Mouse (Mus musculus) heart, embryonic 11.5 days (tissue): ENCODE data around the gene Shc2. TPM values are rescaled to one million over a fixed set of nuclear protein-coding genes. Genes with fewer than 3 reads are reported as not detected.

ENCODE experiments used
- ATAC-seq: fragments of 200-750 bp; cut with Nextera tagmentation; replicated peaks from 2 replicates; pipeline ENCODE4 v1.8.0; 2017; ENCODE audit warnings: moderate library complexity; ENCODE audit not compliant: insufficient number of reproducible peaks, low FRiP score, low TSS enrichment
- H3K27ac ChIP-seq: fragments of 300-500 bp; sonication (generic); 2 replicates; pipeline ENCODE4 v1.5.1; 2014; ENCODE audit warnings: mild to moderate bottlenecking, low read depth, low read length
- H3K27me3 ChIP-seq: fragments of 300-500 bp; sonication (generic); 2 replicates; pipeline ENCODE4 v1.6.1; 2014; ENCODE audit warnings: mild to moderate bottlenecking, low read length, mixed read lengths; ENCODE audit not compliant: control insufficient read depth, insufficient read depth
- H3K36me3 ChIP-seq: fragments of 300-500 bp; sonication (generic); 2 replicates; pipeline ENCODE4 v1.6.1; 2014; ENCODE audit warnings: mild to moderate bottlenecking, low read length, moderate library complexity, mixed read lengths; ENCODE audit not compliant: control insufficient read depth, insufficient read depth
- H3K4me1 ChIP-seq: fragments of 300-500 bp; sonication (generic); 2 replicates; pipeline ENCODE4 v1.6.1; 2014; ENCODE audit warnings: low read length; ENCODE audit not compliant: control insufficient read depth, insufficient read depth
- H3K4me2 ChIP-seq: fragments of 300-500 bp; sonication (generic); 2 replicates; pipeline ENCODE4 v1.6.1; 2014; ENCODE audit warnings: mild to moderate bottlenecking, moderate library complexity
- H3K4me3 ChIP-seq: fragments of 300-500 bp; sonication (generic); 2 replicates; pipeline ENCODE4 v1.5.1; 2014; ENCODE audit warnings: low read depth, low read length
- H3K9ac ChIP-seq: fragments of 300-500 bp; sonication (generic); 2 replicates; pipeline ENCODE4 v1.6.1; 2014; ENCODE audit warnings: mild to moderate bottlenecking, low read depth, low read length, moderate library complexity
- H3K9me3 ChIP-seq: fragments of 300-500 bp; sonication (generic); replicated peaks from 2 replicates; pipeline ENCODE4 v1.6.1; 2016; ENCODE audit warnings: low read length; ENCODE audit not compliant: control insufficient read depth
- WGBS: fragments of 180-500 bp; shearing (Covaris S2); extraction: QIAGEN DNeasy Blood & Tissue Kit; methylation state at CpG from one replicate; pipeline ENCODE4 v1.1.7; 2014; ENCODE audit not compliant: insufficient replicate concordance; 5-methylcytosine and 5-hydroxymethylcytosine counted together
- polyA plus RNA-seq: library from polyadenylated mRNA; unstranded; fragments of >200 nt; fragmentation: Nextera tagmentation; extraction: Ambion mirVana; gene quantifications from 2 replicates; pipeline ENCODE4 v1.2.1, GENCODE M21; 2014

The Shc2 gene
- polyA plus RNA-seq, 1 experiment from 2014 or later: 1.3 TPM

GRCm38 (mm10) chr10:79575754-79576153, 62.0 kb downstream of the Shc2 start:
- Histone ChIP-seq H3K4me2 (no peak overlapping the region), H3K9ac (no peak overlapping the region), H3K4me3 (no peak overlapping the region), H3K4me1 (no peaks in the 10 kb centered on the region), H3K36me3 (no peaks in the 10 kb centered on the region), H3K27ac (no peak overlapping the region), H3K9me3 (no peaks in the 10 kb centered on the region), H3K27me3 (peaks cover 6% of the 10 kb centered on the region; the same call in 1 of the 2 replicates)
- 80% methylated on average over 6 of the region's 6 CpGs for WGBS
- ATAC-seq: no peak

- Histone ChIP-seq H3K4me3 (no peak overlapping the region), H3K27me3 (peaks cover 6% of the 10 kb centered on the region; the same call in 1 of the 2 replicates), H3K9me3 (no peaks in the 10 kb centered on the region), H3K27ac (no peak overlapping the region), H3K4me1 (no peaks in the 10 kb centered on the region), H3K36me3 (no peaks in the 10 kb centered on the region), H3K4me2 (no peak overlapping the region), H3K9ac (no peak overlapping the region)
- no peak for ATAC-seq
- 88% methylated on average over 6 of the region's 6 CpGs for WGBS
Measured at GRCm38 (mm10) chr10:79574796-79575195, 62.9 kb downstream of the Shc2 start.

- H3K4me2 ChIP-seq: no peak overlapping the region
- no peak overlapping the region for H3K9ac ChIP-seq
- H3K4me1 ChIP-seq: no peaks in the 10 kb centered on the region
- H3K9me3 ChIP-seq: no peaks in the 10 kb centered on the region
- no peak overlapping the region for H3K27ac ChIP-seq
- no peaks in the 10 kb centered on the region for H3K36me3 ChIP-seq
- ATAC-seq: no peak
- WGBS: 74% methylated on average over 8 of the region's 8 CpGs
- no peak overlapping the region for H3K4me3 ChIP-seq
- peaks cover 6% of the 10 kb centered on the region; the same call in 1 of the 2 replicates for H3K27me3 ChIP-seq
Measured at GRCm38 (mm10) chr10:79574350-79574749, 63.4 kb downstream of the Shc2 start.

GRCm38 (mm10) chr10:79573611-79574010, 64.1 kb downstream of the Shc2 start:
- no peak for ATAC-seq
- H3K9ac ChIP-seq: no peak overlapping the region
- no peaks in the 10 kb centered on the region for H3K9me3 ChIP-seq
- no peaks in the 10 kb centered on the region for H3K4me1 ChIP-seq
- no peak overlapping the region for H3K4me3 ChIP-seq
- 0 out of 2 replicates have a peak, but pooled peaks cover 1% of the 10 kb centered on the region for H3K27me3 ChIP-seq
- H3K4me2 ChIP-seq: no peak overlapping the region
- no peaks in the 10 kb centered on the region for H3K36me3 ChIP-seq
- 80% methylated on average over 6 of the region's 6 CpGs for WGBS
- no peak overlapping the region for H3K27ac ChIP-seq

DNA sequence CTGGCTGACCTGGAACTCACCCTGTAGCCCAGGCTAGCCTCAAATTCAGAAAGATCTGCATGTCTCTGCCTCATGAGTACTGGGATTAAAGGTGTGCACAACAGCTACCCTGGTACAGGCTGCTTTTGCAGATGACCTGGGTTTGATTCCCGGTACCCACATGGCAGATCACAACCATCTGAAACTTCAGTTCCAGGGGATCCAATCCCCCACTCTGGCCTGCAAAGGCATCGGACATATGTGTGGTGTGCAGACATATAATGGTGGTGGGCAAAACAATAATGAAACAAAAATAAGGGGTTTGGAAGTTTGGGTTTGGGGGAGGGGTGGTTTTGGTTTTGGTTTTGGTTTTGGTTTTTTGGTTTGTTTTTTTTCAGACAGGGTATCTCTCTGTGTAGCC, 66.4 kb downstream of the Shc2 start:
- no peaks in the 10 kb centered on the region for H3K9me3 ChIP-seq
- no peak overlapping the region for H3K27ac ChIP-seq
- no peaks in the 10 kb centered on the region for H3K27me3 ChIP-seq
- H3K9ac ChIP-seq: no peak overlapping the region
- no peak overlapping the region for H3K4me3 ChIP-seq
- no peak overlapping the region for H3K4me2 ChIP-seq
- no peak for ATAC-seq
- H3K36me3 ChIP-seq: no peaks in the 10 kb centered on the region
- H3K4me1 ChIP-seq: no peaks in the 10 kb centered on the region
- WGBS: 87% methylated on average over 2 of the region's 2 CpGs

- no peak overlapping the region for H3K4me3 ChIP-seq
- H3K36me3 ChIP-seq: no peaks in the 10 kb centered on the region
- no peak overlapping the region for H3K4me2 ChIP-seq
- no peak for ATAC-seq
- no peaks in the 10 kb centered on the region for H3K27me3 ChIP-seq
- H3K9ac ChIP-seq: no peak overlapping the region
- H3K9me3 ChIP-seq: no peaks in the 10 kb centered on the region
- H3K27ac ChIP-seq: no peak overlapping the region
- H3K4me1 ChIP-seq: no peaks in the 10 kb centered on the region
- WGBS: 80% methylated on average over 5 of the region's 5 CpGs
Measured at GRCm38 (mm10) chr10:79569921-79570320, 67.8 kb downstream of the Shc2 start.

Other genes starting within 250 kb of the Shc2 start
- gene Vmn2r83, start 169.2 kb downstream of the Shc2 start, polyA plus RNA-seq: not detected in 2 replicates
- 14.2 and 15.6 TPM in 2 replicates for gene Plpp2, start 104.1 kb downstream of the Shc2 start, polyA plus RNA-seq
- gene Mier2, start 82.7 kb downstream of the Shc2 start, polyA plus RNA-seq: 26.5 and 29.3 TPM in 2 replicates
- not detected in 2 replicates for gene Theg, start 50.6 kb downstream of the Shc2 start, polyA plus RNA-seq
- gene C2cd4c, start 23.9 kb downstream of the Shc2 start, polyA plus RNA-seq: not detected in 2 replicates
- not detected in 2 replicates for gene Odf3l2, start 7.8 kb upstream of the Shc2 start, polyA plus RNA-seq
- gene Madcam1, start 26.6 kb upstream of the Shc2 start, polyA plus RNA-seq: 1.1 and 1.5 TPM in 2 replicates
- 47.4 and 48.6 TPM in 2 replicates for gene Tpgs1, start 31.5 kb upstream of the Shc2 start, polyA plus RNA-seq
- gene Cdc34, start 44.3 kb upstream of the Shc2 start, polyA plus RNA-seq: 159 and 164 TPM in 2 replicates
- 0.40 and 1.0 TPM in 2 replicates for gene Gzmm, start 51.1 kb upstream of the Shc2 start, polyA plus RNA-seq
- 1,233 and 1,252 TPM in 2 replicates for gene Bsg, start 66.6 kb upstream of the Shc2 start, polyA plus RNA-seq
- 0.13 and 0.14 TPM in 2 replicates for gene Hcn2, start 78.7 kb upstream of the Shc2 start, polyA plus RNA-seq
- gene Polrmt, start 108.7 kb upstream of the Shc2 start, polyA plus RNA-seq: 22.7 and 23.6 TPM in 2 replicates
- gene Fgf22, start 117.2 kb upstream of the Shc2 start, polyA plus RNA-seq: 0.26 TPM in 1 of 2 replicates, not detected in the other
- 63.1 and 69.0 TPM in 2 replicates for gene Rnf126, start 129.0 kb upstream of the Shc2 start, polyA plus RNA-seq
- 11.4 TPM in 2 replicates for gene Fstl3, start 139.4 kb upstream of the Shc2 start, polyA plus RNA-seq
- not detected in 2 replicates for gene Prss57, start 153.0 kb upstream of the Shc2 start, polyA plus RNA-seq
- 66.6 and 70.1 TPM in 2 replicates for gene Palm, start 155.7 kb upstream of the Shc2 start, polyA plus RNA-seq
- 0.63 and 0.89 TPM in 2 replicates for gene Misp, start 183.1 kb upstream of the Shc2 start, polyA plus RNA-seq
- 112 TPM in 2 replicates for gene Ptbp1, start 216.5 kb upstream of the Shc2 start, polyA plus RNA-seq
- 2.5 and 3.9 TPM in 2 replicates for gene Prtn3, start 236.6 kb upstream of the Shc2 start, polyA plus RNA-seq
- gene Plppr3, start 236.7 kb upstream of the Shc2 start, polyA plus RNA-seq: 14.1 and 14.3 TPM in 2 replicates
- gene Elane, start 248.3 kb upstream of the Shc2 start, polyA plus RNA-seq: 0.31 and 0.49 TPM in 2 replicates